Mouse (Mus musculus) cerebellum, adult 18-20 months (tissue): ENCODE results near the gene Rnf128.
A peak's percentile ranks its signal among the peaks of the same experiment; 100 is the strongest.

ENCODE experiments used
- DNase-seq, 2 experiments: peaks; one replicate each; pipeline ENCODE4 v3.0.0; 2021

The Rnf128 gene

GRCm38 (mm10) chrX:139634758-139635157, 71.6 kb downstream of the Rnf128 start:
- DNase-seq = no peak

GRCm38 (mm10) chrX:139639744-139640143, 76.6 kb downstream of the Rnf128 start:
- DNase-seq = no peak

- no peak for DNase-seq
Observed at GRCm38 (mm10) chrX:139640418-139640817, 77.3 kb downstream of the Rnf128 start.

GRCm38 (mm10) chrX:139652226-139652625, 89.1 kb downstream of the Rnf128 start:
- no peak for DNase-seq

GRCm38 (mm10) chrX:139653292-139653691, 90.2 kb downstream of the Rnf128 start:
- DNase-seq = no peak

- DNase-seq = no peak
Observed at GRCm38 (mm10) chrX:139654350-139655063, 91.4 kb downstream of the Rnf128 start.

- DNase-seq = no peak
Observed at GRCm38 (mm10) chrX:139662111-139662510, 99.0 kb downstream of the Rnf128 start.

GRCm38 (mm10) chrX:139665829-139666228, 102.7 kb downstream of the Rnf128 start:
- DNase-seq = peak in 1 of 2 experiments; percentile 11

GRCm38 (mm10) chrX:139684410-139684774, 121.3 kb downstream of the Rnf128 start:
- no peak for DNase-seq

GRCm38 (mm10) chrX:139684775-139685695, 121.9 kb downstream of the Rnf128 start, which contains the start of gene Tbc1d8b:
Gene Tbc1d8b (plus strand): TSS chrX:139684996.
- peak; percentile 73 to 91 for DNase-seq

GRCm38 (mm10) chrX:139714381-139714780, 151.3 kb downstream of the Rnf128 start, which contains the start of gene Gm15013:
Gene Gm15013 (minus strand): TSS chrX:139714481.
- DNase-seq = no peak

GRCm38 (mm10) chrX:139722350-139722749, 159.2 kb downstream of the Rnf128 start:
- no peak for DNase-seq
